Mouse (Mus musculus): ENCODE data around the gene Glud1.

Gene Glud1

DNA sequence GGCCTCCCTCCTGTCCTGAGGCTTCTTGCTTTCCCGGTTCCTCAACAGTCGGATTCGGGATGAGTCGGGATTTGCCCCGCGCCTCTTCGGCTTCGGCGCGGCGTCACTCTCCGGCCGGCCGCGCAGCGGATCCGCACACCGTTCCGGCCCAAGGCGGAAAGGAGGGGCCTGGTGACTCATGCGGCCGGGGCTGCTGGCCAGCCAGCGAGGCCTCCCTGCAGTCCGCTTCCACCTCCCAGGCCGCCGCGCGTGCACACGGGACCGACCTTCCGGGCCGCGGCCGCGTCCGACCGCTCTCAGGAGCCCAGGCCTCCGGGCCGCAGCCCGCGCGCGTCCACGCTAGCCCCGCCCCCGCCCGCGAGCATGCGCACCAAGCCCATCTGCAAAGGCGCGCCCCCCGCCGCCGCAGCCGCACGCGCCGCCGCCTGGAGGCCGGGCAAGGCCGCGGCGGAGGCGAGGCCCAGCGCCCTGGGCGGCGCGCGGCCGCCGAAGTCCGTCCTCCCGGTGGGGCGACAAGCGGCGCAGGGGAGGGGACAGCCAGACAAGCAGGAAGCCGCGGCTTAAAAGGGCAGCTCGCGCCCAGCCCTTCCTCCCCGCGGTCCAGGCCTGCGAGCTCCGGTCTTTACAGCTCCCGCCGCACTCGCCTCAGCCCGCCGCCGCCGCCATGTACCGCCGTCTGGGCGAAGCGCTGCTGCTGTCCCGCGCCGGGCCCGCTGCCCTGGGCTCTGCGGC lies at the start of gene Glud1, which contains the start of gene Shld2:
Gene Glud1 (plus strand): TSS at position 494 of the 732 bp plus-strand sequence.
Gene Shld2 (minus strand): TSS at position 260 of the 732 bp plus-strand sequence.
- in situ Hi-C loops (cut with MboI, MseI) = loop anchor here (10.0 kb wide), 1 partner anchor 866 kb away; the partner anchor contains the start of gene Mapk8

DNA sequence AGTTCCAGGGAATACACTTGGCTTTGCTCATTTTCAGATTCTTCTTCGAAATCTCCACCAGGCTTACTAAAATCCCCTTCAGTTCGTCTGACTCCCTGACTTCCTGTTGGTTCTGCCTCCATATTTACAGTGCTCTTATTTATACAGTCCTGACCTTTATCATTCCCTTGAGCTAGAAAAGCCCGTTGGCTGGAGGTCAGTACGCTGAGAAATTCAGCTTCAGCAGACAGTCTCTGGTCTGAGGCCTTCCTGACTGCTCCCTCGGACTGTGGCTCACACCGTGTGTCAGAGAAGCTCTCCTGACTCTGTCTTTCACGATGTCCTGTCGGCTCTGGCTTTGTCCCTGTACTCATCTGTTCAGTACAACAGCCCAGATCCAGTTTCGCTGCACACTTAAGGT lies 42.5 kb upstream of the Glud1 start:
- in situ Hi-C loops (cut with MboI, MseI) = no loop called here

DNA sequence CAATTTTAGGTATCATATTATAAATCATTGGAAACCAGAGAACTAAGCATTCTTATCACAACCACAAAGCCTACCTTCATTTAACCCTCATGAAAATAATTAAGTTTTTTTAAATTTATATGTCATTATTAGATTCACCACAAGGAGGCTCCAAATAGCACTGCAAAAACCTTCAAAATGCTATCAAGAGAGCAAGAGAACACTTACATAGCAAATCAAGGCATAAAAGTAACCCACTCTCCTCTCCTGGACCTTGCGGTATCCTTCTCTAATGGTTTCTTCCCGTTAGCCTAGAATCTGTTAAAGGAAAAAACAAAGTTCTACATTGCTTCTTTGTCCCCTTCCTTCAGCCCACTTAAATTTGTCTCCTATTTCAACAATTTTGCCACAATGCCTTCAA lies 37.2 kb upstream of the Glud1 start:
- in situ Hi-C loops (cut with MboI, MseI) = no loop called here

DNA sequence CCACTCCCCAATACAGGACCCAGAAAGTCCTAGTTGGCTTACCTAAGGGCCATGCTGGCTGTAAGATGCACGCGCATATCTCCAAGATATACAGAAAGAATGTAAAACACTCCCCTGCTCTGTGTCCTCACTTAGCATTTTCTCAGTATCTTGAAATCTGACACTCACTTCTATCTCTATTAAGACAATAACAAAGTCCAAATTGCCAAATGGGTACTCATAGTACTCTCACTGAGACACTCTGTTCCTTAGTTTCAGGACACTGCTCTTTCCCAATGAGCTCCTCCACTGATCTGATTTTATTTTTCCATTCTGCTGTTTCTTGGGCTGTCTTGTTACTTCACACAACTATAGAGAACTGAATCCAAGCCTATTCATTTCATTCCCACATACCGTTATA lies 36.4 kb upstream of the Glud1 start:
- in situ Hi-C loops (cut with MboI, MseI) = no loop called here

DNA sequence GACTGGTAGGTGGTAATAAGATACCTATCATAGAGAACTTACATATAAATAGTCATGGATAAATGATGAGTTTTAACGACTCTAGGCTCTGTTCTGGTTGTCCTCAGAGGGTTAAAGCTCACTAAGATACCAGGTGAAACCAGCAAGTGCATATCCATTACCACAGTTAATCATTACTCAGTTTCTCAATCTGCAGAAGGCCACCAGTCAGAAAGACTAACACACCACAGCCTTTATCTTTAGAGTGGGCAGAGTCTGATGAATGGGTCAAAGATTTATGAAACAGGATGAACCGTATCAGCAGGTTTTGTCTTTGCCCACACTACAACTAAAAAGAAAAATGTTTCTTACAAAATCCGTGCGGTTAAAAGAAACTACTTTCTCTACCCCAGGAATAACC lies 35.3 kb upstream of the Glud1 start:
- in situ Hi-C loops (cut with MboI, MseI) = no loop called here

DNA sequence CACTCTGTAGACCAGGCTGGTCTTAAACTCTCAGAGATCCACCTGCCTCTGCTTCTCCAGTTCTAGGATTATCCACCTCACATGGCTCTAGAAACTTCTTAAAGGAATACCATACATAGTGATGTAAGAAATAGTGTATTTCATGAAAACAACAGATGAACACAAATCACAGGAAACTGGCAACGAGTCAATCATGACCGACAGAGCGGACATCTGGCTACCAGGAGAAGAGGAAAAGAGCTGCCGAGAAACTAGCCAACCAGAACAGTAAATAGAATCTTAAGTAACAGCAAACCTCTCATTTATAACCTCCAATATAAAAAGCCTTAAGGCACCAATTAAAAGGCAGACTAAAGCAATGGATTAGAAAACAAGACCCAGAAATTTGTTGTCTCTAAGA lies 30.8 kb upstream of the Glud1 start:
- in situ Hi-C loops (cut with MboI, MseI) = no loop called here

DNA sequence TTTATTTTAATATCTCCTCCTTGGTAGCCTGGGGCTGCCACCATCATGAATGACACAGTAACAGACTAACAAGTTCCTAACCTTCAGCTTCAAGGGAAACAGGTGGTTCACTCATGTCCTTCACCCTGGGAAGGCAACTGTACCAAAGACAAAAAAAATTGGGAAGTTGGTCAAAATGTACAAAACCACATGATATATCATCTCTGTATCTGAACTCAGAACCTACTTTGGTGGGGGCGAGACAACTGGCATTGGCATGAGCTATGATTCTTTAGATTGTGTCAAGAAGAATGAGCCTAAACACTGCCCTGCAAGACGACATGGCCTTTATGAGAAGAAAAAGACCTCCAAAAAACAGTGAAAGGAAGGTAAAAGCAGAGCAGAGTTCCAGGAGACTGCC lies 29.7 kb upstream of the Glud1 start:
- in situ Hi-C loops (cut with MboI, MseI) = no loop called here

DNA sequence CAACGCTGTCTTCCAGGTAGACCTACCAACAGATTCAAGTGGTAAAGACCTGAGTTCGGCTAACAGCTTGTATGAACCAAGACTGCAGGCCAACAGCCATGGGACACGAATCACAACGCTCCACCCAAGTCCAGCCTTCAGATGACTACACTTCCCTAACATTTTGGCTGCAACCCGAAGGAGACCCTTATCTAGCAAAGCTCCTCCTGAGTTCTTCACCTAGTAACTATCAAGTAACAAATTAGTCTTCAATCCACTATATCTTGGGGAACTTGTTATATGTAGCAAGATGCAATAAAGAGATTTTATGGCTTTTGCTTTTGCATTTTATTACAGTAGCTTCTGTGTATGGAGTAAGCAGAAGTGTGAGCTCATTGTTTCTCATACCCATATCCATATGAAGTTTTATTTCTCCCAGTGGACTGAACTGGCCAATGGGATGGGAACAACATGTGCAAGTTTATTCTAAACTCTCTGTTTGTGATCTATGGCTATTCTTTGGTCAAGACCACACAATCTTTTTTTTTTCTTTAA lies 28.7 kb upstream of the Glud1 start:
- in situ Hi-C loops (cut with MboI, MseI) = no loop called here

DNA sequence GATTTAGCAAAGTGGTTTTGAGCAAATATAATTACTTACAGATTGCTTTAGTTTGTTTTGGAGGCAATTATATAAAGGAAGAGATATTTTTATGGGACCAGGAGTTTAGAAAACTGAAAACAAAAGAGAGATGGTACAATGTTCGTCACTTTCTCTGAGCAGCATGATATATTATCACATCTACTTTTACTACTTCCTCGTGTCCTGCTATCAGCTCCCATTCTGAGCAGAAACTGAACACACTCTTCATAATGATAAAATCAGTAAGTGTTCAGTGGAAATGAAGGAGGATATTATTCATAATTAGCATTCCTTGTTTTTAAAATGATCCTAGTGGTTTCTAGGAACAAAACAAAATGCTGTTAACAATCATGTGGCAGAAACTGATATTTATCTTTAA lies 22.1 kb upstream of the Glud1 start:
- in situ Hi-C loops (cut with MboI, MseI) = no loop called here

DNA sequence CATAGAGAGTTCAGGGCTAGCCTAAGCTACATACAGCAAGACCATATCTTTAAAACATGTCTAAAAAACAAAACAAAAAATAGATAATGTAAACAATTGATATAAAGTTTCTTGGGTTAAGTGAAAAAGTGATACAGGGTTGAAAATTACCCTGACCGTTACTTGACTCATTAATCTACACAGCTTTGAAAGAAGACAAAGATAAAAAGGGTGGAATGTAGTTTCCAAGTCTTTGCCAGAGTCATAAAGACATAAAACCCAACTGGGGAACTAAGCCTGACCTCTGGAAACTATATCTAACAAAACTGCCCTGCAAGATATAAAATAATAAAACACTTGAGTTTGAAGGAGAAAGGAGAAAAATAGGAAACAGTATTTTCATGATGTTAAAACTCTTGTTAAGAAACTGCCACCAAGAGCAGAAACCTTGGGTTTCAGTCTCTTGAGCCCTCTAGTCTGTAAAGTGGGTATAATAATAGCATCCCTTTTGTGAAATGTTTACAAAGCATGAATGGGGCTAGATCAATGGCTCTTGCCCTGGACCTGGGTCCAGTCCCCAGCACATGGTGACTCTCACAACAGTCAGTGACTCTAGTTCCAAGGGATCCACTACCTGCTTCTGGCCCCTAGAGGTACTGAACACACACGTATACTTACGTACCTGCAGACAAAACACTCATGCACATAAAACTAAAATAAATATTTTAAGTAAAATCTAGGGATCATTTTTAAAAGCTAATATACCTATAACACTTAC lies 21.1 kb upstream of the Glud1 start:
- in situ Hi-C loops (cut with MboI, MseI) = no loop called here

DNA sequence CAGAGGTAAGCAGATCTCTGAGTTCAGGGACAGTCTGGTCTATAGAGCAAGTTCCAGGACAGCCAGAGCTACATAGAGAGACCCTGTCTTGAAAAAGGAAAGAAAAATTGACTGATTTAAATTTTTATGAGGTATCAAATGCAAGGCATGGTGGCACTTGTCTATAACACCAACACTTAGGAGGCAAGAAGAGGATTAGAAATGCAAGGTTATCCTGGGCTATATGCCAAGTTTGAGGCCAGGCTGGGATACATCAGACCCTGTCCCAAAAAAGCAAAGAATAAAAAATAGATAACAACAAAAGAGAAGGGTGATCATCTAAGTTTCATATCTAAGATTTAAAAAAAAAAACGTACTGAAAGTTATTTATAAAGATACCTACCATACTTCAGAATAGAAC lies 20.3 kb upstream of the Glud1 start:
- in situ Hi-C loops (cut with MboI, MseI) = no loop called here

DNA sequence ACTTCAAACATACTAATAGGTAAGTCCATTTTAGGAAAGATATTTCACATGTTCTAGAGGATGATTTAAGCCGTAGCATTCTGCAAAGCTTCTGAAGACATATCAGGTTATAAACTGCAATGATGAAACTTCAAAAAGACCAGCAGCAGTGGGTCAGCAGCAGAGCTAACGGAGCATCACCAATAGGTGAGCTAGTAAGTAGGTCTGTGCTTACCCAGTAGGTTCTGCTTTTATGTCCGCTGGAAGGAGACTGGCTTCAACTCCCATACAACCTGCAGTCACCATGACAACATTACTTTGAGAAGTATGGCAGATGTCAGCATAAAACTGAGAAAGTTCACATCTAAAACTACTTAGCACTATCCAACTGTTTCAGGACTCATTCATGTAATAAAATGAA lies 16.9 kb upstream of the Glud1 start:
- in situ Hi-C loops (cut with MboI, MseI) = no loop called here

DNA sequence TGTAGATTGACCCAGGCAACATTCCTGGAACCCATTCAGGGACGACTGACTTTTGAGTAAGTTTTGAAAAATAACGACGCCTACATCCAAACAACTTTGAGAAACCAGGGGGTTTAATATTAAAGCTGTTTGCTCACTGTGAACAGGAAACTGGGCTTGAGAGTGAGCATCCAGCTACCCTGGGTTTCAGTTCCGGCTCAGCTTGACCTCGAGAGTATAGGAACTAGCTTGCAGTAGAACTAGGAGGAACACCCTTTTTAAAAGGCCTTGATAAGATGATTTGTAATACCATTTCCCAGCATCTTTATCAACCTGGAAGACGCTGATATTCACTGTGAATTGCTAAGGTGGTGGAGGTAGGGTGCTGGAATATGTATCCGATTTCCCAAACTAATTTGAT lies 14.2 kb upstream of the Glud1 start:
- in situ Hi-C loops (cut with MboI, MseI) = no loop called here

DNA sequence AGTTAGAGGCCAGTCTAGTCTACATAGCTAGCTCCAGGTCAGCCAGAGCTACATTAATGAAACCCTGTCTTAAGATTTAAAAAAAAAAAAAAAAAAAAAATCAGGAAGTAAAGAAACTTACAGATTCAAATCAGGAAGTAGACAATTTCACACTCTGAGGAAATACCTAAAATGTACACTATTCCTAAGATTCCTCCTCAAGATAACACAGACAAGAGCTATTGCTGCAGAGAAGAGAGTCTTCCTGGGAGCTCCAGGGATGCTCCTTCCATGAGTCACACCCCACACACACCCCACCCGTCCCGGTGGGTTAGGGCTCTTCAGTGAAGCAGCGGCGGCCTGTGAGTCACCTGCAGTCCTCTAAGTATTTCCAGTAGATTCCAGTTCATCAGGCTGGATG lies 13.5 kb upstream of the Glud1 start:
- in situ Hi-C loops (cut with MboI, MseI) = no loop called here

DNA sequence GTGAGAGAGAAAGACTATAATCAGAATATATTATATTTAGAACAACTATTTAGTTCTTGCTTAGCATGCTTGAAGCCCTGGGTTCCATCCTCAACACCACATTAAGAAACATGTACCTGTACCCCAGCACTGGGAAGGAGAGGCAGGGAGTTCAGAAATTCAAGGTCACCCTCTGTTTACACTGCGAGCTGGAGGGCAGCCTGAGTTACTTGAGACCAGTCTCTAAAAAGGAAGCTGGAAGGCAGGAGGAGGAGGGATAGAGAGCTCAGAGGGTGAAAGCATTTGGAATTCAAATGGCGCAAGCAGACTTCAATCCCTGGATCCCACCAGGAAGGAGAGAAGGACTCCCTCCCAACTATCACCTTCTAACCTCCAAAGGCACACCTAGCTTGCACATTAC lies 12.9 kb upstream of the Glud1 start:
- in situ Hi-C loops (cut with MboI, MseI) = no loop called here

DNA sequence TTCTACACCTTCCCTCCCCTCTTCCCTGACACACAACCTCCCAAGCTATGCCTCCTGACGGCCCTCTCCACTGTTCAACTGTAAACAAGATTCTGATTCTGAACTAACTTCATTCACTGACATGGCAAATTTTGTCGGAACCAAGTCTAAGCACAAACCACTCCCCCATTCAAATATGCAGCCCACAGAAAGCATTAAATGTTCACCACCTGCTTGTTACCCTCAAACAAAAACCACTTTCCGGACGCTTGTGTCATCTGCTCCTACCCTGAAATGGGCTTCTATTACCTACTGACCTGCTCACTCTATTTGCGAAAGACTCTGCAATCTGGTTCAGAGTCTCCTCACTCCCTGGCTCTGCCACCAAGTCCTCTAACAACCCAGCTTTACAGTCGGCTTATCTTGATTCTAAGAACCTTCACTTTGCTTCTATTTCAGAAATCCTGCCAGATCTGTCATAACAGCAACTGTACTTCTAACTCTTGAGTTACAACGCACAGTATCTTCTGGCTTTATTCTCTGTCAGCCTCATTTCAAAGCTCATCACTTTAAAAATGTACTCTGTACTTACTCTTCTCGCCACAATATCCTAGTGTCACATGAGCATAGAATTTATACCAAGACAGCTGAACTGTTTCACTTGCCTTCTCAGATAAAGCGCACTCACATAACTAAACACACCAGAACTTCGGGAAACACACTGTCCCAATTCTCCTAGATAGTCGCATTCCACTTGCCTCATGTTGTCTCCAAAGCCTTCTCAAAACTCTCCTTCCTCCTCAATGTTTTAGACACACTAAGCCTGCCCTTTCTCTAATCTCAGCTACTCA lies 11.4 kb upstream of the Glud1 start:
- in situ Hi-C loops (cut with MboI, MseI) = no loop called here

DNA sequence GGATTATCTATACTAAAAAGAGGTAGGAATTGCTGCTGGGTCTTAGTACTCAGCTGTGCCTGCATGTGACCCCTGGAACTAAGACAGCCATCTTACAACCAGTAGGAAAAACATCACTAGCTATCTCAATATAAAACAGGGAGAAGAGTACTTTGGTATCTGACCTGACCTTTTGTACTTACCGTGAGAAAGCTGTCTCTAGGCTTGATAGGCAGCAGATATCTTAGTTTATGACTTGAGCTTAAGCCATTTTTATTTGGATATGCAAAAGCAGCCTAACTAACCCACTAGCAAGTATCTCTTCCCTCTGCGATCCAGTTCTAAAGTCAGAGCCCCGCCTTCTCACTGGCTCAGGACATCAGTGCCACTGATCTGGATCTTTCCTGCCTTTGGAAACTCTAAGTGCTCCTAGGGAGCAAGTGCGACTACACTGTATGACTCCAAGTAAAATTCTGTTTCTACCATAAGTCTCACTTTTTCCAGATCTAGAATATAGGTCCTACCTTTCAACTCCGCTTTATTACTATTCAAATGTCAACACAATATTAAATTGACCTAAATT lies 7.8 kb upstream of the Glud1 start:
- in situ Hi-C loops (cut with MboI, MseI) = no loop called here

DNA sequence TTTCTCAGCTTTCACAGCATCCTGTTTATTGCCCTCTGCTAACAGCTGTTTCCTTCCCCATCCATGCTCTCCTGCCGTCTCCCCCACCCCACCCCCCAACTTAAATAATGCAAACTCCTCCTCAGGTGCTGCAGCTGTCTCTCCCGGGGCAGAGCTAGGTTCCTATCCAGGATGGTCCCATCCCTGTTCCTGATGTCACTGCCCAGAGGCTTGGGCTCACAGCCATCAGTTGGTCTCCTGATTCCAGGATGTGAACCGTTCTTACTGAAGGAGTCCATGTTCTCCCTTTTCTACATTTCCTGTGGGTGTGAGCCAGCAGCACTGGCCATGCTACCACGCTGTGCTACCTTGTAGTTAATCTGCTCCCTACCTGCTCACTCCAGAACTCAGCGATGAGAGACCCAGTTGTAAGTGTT lies 7.3 kb upstream of the Glud1 start:
- in situ Hi-C loops (cut with MboI, MseI) = no loop called here

DNA sequence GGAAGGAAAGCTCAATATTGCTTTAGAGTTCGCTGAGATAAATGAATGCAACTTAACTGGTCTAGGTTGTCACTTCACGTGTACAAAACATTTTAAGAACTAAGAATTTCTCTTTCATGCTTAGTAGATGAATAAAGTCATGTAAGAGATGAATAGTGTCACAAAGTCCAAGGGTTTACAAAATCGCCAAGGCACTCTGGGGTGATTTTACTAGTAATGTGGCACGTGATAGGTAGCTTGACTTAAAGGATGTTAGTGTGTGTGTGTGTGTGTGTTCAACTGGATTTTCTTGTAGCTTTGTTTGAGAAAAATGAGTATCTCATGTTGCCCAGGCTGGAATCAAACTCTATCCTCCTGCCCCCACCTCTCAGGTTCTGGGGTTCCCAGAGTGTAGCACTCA lies 1.3 kb upstream of the Glud1 start:
- in situ Hi-C loops (cut with MboI, MseI) = no loop called here

DNA sequence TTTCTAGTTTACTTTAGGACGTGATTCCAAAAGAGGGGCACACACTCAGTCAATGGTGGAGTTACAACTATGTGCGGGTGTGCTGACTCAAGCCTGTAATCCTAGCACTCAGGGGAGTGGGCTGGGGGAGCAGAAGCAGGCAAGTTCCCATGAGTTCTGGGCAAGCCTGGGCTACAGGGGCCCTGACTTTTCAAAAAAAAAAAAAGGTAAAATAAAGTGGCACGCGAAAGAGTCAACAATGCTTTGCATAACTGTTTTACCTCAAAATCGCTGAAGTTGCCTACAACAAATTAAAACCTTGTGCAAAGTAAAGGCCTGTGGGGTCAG lies 657 bp upstream of the Glud1 start:
- in situ Hi-C loops (cut with MboI, MseI) = loop anchor here (10.0 kb wide), 1 partner anchor 865 kb away; the partner anchor contains the start of gene Mapk8

DNA sequence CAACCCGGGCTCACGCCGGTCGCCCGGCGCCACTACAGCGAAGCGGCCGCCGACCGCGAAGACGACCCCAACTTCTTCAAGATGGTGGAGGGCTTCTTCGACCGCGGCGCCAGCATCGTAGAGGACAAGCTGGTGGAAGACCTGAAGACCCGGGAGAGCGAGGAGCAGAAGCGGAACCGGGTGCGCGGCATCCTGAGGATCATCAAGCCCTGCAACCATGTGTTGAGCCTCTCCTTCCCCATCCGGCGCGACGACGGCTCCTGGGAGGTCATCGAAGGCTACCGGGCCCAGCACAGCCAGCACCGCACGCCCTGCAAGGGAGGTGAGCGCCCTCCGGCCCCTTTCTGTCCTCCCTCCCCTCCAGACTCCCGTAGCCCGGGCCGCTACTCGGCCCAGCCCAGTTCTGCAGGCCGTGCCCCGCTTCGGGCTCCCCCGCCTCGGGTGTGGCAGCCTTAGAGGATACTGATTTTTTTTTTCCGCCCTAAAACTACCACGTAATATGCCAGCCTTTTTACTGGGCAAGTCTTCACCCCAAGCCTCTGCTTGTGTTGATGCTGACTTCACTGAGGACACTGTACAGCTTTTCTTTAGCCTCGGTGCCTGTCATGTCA lies 599 bp downstream of the Glud1 start:
- in situ Hi-C loops (cut with MboI, MseI) = loop anchor here (10.0 kb wide), 1 partner anchor 866 kb away; the partner anchor contains the start of gene Mapk8
